ENCODE assay signal across 16 mouse cellular contexts in genomic region chr7:15859657-15860056, GRCm38 (mm10). TPM values are rescaled to one million over a fixed set of nuclear protein-coding genes. Genes with fewer than 3 reads are reported as not detected.
A peak's percentile ranks its signal among the peaks of the same experiment; 100 is the strongest.
DNase-seq lines count a peak whose midpoint lies in the region; ATAC-seq and TF ChIP-seq lines count a peak whose summit lies in the region.
"Had no signal": no experiment of that assay in that cellular context is flagged by ENCODE, and none has a peak within 500 bp of the region (broad histone marks: within the 10 kb centered on the region; RNA-seq: fewer than 3 reads in every experiment).

No protein-coding gene starts in this region.

- TF ChIP-seq EP300 in lung, postnatal 0 days (IDR thresholded peaks at IDR 0.05) = no peak

- no peak overlapping the region for H3K27ac ChIP-seq in hindbrain, postnatal 0 days
- no peak overlapping the region for H3K27ac ChIP-seq in hindbrain, embryonic 16.5 days (ENCODE audit: low read depth, low read length)
- H3K27ac ChIP-seq in lung, postnatal 0 days (ENCODE audit: low read length) = no peak overlapping the region
- H3K27ac ChIP-seq: hindbrain, embryonic 13.5 days; limb, embryonic 13.5 days had no signal

- no peak overlapping the region for H3K4me3 ChIP-seq in hindbrain, postnatal 0 days (ENCODE audit: low read length)
- no peak overlapping the region for H3K4me3 ChIP-seq in hindbrain, embryonic 16.5 days (ENCODE audit: low read length)
- H3K4me3 ChIP-seq in lung, postnatal 0 days (ENCODE audit: low read depth, low read length) = no peak overlapping the region
- H3K4me3 ChIP-seq: hindbrain, embryonic 13.5 days; limb, embryonic 13.5 days; megakaryocyte, embryonic 14.5 days had no signal

- no peak overlapping the region for H3K4me2 ChIP-seq in hindbrain, postnatal 0 days (ENCODE audit: low read depth, low read length)
- no peak overlapping the region for H3K4me2 ChIP-seq in hindbrain, embryonic 16.5 days (ENCODE audit: low read length)
- H3K4me2 ChIP-seq in lung, postnatal 0 days (replicated peaks; ENCODE audit: low read depth, low read length) = no peak overlapping the region
- H3K4me2 ChIP-seq: hindbrain, embryonic 13.5 days; limb, embryonic 13.5 days had no signal

- H3K4me1 ChIP-seq in hindbrain, postnatal 0 days (ENCODE audit: insufficient read depth, low read length) = no peaks in the 10 kb centered on the region
- no peaks in the 10 kb centered on the region for H3K4me1 ChIP-seq in hindbrain, embryonic 16.5 days (ENCODE audit: control insufficient read depth, insufficient read depth, low read depth, low read length)
- no peaks in the 10 kb centered on the region for H3K4me1 ChIP-seq in lung, postnatal 0 days (ENCODE audit: insufficient read depth, low read depth, low read length)
- H3K4me1 ChIP-seq: hindbrain, embryonic 13.5 days; limb, embryonic 13.5 days; megakaryocyte, embryonic 14.5 days had no signal

- TF ChIP-seq CTCF in hindbrain, postnatal 0 days (IDR thresholded peaks at IDR 0.05; ENCODE audit: low read depth) = peak; percentile 24; the same call in 1 of the 2 replicates
- peak; percentile 22; the same call in 1 of the 2 replicates for TF ChIP-seq CTCF in lung, postnatal 0 days (IDR thresholded peaks at IDR 0.05)

- no peaks in the 10 kb centered on the region for H3K27me3 ChIP-seq in hindbrain, postnatal 0 days (ENCODE audit: insufficient read depth, low read length)
- no peaks in the 10 kb centered on the region for H3K27me3 ChIP-seq in hindbrain, embryonic 16.5 days (replicated peaks; ENCODE audit: control insufficient read depth, insufficient read depth, low read length)
- H3K27me3 ChIP-seq in lung, postnatal 0 days (replicated peaks; ENCODE audit: insufficient read depth, low read length) = no peaks in the 10 kb centered on the region
- H3K27me3 ChIP-seq: hindbrain, embryonic 13.5 days; limb, embryonic 13.5 days; megakaryocyte, embryonic 14.5 days had no signal

- no peak for ATAC-seq in hindbrain, postnatal 0 days
- ATAC-seq in hindbrain, embryonic 16.5 days = no peak
- ATAC-seq in lung, postnatal 0 days = no peak

- H3K36me3 ChIP-seq in hindbrain, postnatal 0 days (ENCODE audit: insufficient read depth, low read length) = no peaks in the 10 kb centered on the region
- H3K36me3 ChIP-seq in hindbrain, embryonic 16.5 days (ENCODE audit: control insufficient read depth, insufficient read depth, low read length) = no peaks in the 10 kb centered on the region
- H3K36me3 ChIP-seq in lung, postnatal 0 days (ENCODE audit: insufficient read depth, low read length) = no peaks in the 10 kb centered on the region
- H3K36me3 ChIP-seq: hindbrain, embryonic 13.5 days; limb, embryonic 13.5 days had no signal

- H3K9me3 ChIP-seq in hindbrain, postnatal 0 days (ENCODE audit: low read length) = no peaks in the 10 kb centered on the region
- no peaks in the 10 kb centered on the region for H3K9me3 ChIP-seq in hindbrain, embryonic 16.5 days (ENCODE audit: control insufficient read depth, low read length)
- H3K9me3 ChIP-seq in lung, postnatal 0 days (ENCODE audit: low read length) = no peaks in the 10 kb centered on the region
- H3K9me3 ChIP-seq: hindbrain, embryonic 13.5 days; megakaryocyte, embryonic 14.5 days had no signal

- peak; percentile 4 for DNase-seq in hindbrain, postnatal 0 days (ENCODE audit: low spot score)
- no peak for DNase-seq in lung, postnatal 0 days (ENCODE audit: low spot score)
- no peak for DNase-seq in lung, postnatal 25 days (ENCODE audit: low spot score)
- DNase-seq in NIH3T3 (ENCODE audit: low read depth) = peak; percentile 66
- DNase-seq in retina, postnatal 1 day = peak; percentile 53
- no peak for DNase-seq in spleen, adult 18-20 months

- no peak overlapping the region for H3K9ac ChIP-seq in hindbrain, postnatal 0 days (replicated peaks; ENCODE audit: low read length)
- no peak overlapping the region for H3K9ac ChIP-seq in hindbrain, embryonic 16.5 days (ENCODE audit: low read depth, low read length)
- H3K9ac ChIP-seq in lung, postnatal 0 days (replicated peaks; ENCODE audit: low read depth) = no peak overlapping the region
- H3K9ac ChIP-seq: hindbrain, embryonic 13.5 days; limb, embryonic 13.5 days had no signal

- 45% methylated on average over 2 of the region's 2 CpGs for WGBS in hindbrain, postnatal 0 days
- WGBS in hindbrain, embryonic 16.5 days = 47% methylated on average over 2 of the region's 2 CpGs
- 36% methylated on average over 2 of the region's 2 CpGs for WGBS in lung, postnatal 0 days

RNA-seq across cellular contexts. Expression of gene Crx, which starts 20.1 kb away (rescaled TPM):
- not detected in 2 replicates for total RNA-seq in hindbrain, postnatal 0 days (2014; rRNA removed)
- polyA plus RNA-seq in hindbrain, postnatal 0 days (2015; fragmentation: Nextera tagmentation; extraction: Ambion mirVana) = not detected in 2 replicates
- not detected in 2 replicates for polyA plus RNA-seq in hindbrain, embryonic 16.5 days (2015; fragmentation: Nextera tagmentation; extraction: Ambion mirVana)
- not detected in 2 replicates for polyA plus RNA-seq in lung, postnatal 0 days (2015; fragmentation: Nextera tagmentation; extraction: Ambion mirVana)
- total RNA-seq: heart, adult 18-20 months had no signal
- polyA plus RNA-seq: hindbrain, embryonic 13.5 days; large intestine, adult 2 months; limb, embryonic 13.5 days; neural tube, embryonic 14.5 days; small intestine, adult 2 months; thymus, postnatal 0 days had no signal

RNA-seq across cellular contexts. Expression of gene Obox6, which starts 20.2 kb away (rescaled TPM):
- not detected in 2 replicates for total RNA-seq in hindbrain, postnatal 0 days (2014; rRNA removed)
- not detected in 2 replicates for polyA plus RNA-seq in hindbrain, postnatal 0 days (2015; fragmentation: Nextera tagmentation; extraction: Ambion mirVana)
- not detected in 2 replicates for polyA plus RNA-seq in hindbrain, embryonic 16.5 days (2015; fragmentation: Nextera tagmentation; extraction: Ambion mirVana)
- not detected in 2 replicates for polyA plus RNA-seq in lung, postnatal 0 days (2015; fragmentation: Nextera tagmentation; extraction: Ambion mirVana)
- total RNA-seq: heart, adult 18-20 months had no signal
- polyA plus RNA-seq: embryonic facial prominence, embryonic 11.5 days; hindbrain, embryonic 13.5 days; large intestine, adult 2 months; limb, embryonic 13.5 days; neural tube, embryonic 14.5 days; small intestine, adult 2 months; thymus, postnatal 0 days had no signal

RNA-seq across cellular contexts. Expression of gene Crxos, which starts 22.8 kb away (rescaled TPM):
- total RNA-seq in hindbrain, postnatal 0 days (2014; rRNA removed) = not detected in 2 replicates
- polyA plus RNA-seq in hindbrain, postnatal 0 days (2015; fragmentation: Nextera tagmentation; extraction: Ambion mirVana) = 0.15 TPM in 1 of 2 replicates, not detected in the other
- not detected in 2 replicates for polyA plus RNA-seq in hindbrain, embryonic 16.5 days (2015; fragmentation: Nextera tagmentation; extraction: Ambion mirVana)
- not detected in 2 replicates for polyA plus RNA-seq in lung, postnatal 0 days (2015; fragmentation: Nextera tagmentation; extraction: Ambion mirVana)
- total RNA-seq: heart, adult 18-20 months had no signal
- polyA plus RNA-seq: embryonic facial prominence, embryonic 11.5 days; hindbrain, embryonic 13.5 days; large intestine, adult 2 months; limb, embryonic 13.5 days; neural tube, embryonic 14.5 days; small intestine, adult 2 months; thymus, postnatal 0 days had no signal

Comparison
In these comparisons a context has a peak if more than half of its experiments do, and no peak if none do; other contexts are left out.
1. DNase-seq: peak in hindbrain, postnatal 0 days (single experiment), NIH3T3 (single experiment) and retina, postnatal 1 day (single experiment); none in lung, postnatal 0 days (single experiment), lung, postnatal 25 days (single experiment) and spleen, adult 18-20 months (0 of 2).